9 mouse cellular contexts compared by ENCODE assay signal in the genomic region with DNA sequence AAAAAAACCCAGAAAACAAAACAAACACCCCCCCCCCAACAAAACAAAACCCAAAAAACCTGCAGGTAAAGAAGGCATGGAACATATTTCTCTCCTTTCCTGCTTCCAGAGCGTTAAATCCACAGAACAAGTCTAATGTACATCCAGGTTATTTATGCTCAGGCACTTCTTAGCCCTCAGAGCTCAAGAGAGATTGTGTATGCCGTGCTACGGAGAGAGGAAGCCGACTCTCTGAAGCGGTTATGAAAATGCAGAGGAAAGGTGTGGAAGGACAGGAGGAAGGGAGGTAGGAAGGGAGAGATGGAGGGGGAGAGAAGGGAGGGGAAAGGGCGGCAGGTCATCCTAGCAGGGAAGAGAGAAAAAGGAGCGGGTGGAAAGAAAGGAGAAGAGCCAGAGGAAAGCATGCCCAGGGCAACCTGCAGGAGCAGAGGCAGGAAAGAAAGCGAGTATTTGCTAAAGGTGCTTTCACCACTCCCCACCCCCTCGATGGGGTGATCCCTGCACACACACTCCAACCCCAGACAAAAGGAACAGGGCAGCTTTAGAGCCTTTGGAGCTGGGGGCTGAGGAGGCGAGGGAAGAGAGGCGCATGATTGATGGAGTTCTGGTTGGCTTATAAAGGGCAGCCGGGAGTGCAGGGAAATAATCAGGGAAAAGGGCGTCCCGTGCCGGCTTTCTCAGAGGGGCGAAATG.
DNase-seq lines count a peak whose midpoint lies in the region; ATAC-seq and TF ChIP-seq lines count a peak whose summit lies in the region.
"Had no signal": no experiment of that assay in that cellular context is flagged by ENCODE, and none has a peak within 500 bp of the region (broad histone marks: within the 10 kb centered on the region; RNA-seq: fewer than 3 reads in every experiment).

No protein-coding gene starts in this region.

- H3K4me2 ChIP-seq in forebrain, embryonic 14.5 days (ENCODE audit: low read length) = peak overlapping the region; percentile 52
- peak overlapping the region; percentile 50 for H3K4me2 ChIP-seq in limb, embryonic 11.5 days (ENCODE audit: low read depth, severe bottlenecking)

- peak; percentile 63 for ATAC-seq in forebrain, embryonic 14.5 days
- no peak for ATAC-seq in limb, embryonic 11.5 days (ENCODE audit: insufficient number of reproducible peaks, low FRiP score, low TSS enrichment, low read depth)

- H3K9ac ChIP-seq in forebrain, embryonic 14.5 days (ENCODE audit: low read length) = peak overlapping the region; percentile 54
- peak overlapping the region; percentile 34; the same call in 1 of the 2 replicates for H3K9ac ChIP-seq in limb, embryonic 11.5 days (ENCODE audit: low read length)

- TF ChIP-seq CTCF in olfactory bulb, adult 2 months (IDR thresholded peaks at IDR 0.05; ENCODE audit: insufficient read depth, low read depth, low read length) = no peak

- TF ChIP-seq POLR2A in olfactory bulb, adult 2 months (IDR thresholded peaks at IDR 0.05; ENCODE audit: insufficient read depth, low read depth, low read length) = no peak

- no peak overlapping the region for H3K27ac ChIP-seq in forebrain, embryonic 14.5 days (ENCODE audit: low read depth, low read length)
- no peak overlapping the region for H3K27ac ChIP-seq in limb, embryonic 11.5 days (replicated peaks; ENCODE audit: low read depth, low read length)
- H3K27ac ChIP-seq in olfactory bulb, adult 2 months (ENCODE audit: insufficient read depth, low read depth, low read length) = no peak overlapping the region
- H3K27ac ChIP-seq: macrophage had no signal

- 0 out of 2 replicates have a peak, but pooled peaks cover 3% of the 10 kb centered on the region for H3K9me3 ChIP-seq in forebrain, embryonic 14.5 days (replicated peaks; ENCODE audit: control insufficient read depth, low read length)
- H3K9me3 ChIP-seq in limb, embryonic 11.5 days (ENCODE audit: control insufficient read depth, low read length) = no peaks in the 10 kb centered on the region

- peak; percentile 5 for DNase-seq in left cerebral cortex, postnatal 4 days
- no peak for DNase-seq in left cerebral cortex, postnatal 36 days (ENCODE audit: low spot score in 2 of 2)
- DNase-seq in forebrain, embryonic 14.5 days (ENCODE audit: low spot score) = peak; percentile 48
- DNase-seq in limb, embryonic 11.5 days (ENCODE audit: low spot score) = peak; percentile 49
- no peak for DNase-seq in frontal cortex, adult 2 months (ENCODE audit: extremely low spot score in 1 of 2, low spot score in 1 of 2)
- no peak for DNase-seq in adrenal gland, postnatal 36 days
- no peak for DNase-seq in left cerebral cortex, adult 11 months (ENCODE audit: low spot score)

- intact Hi-C loops in left cerebral cortex, postnatal 4 days (cut with DNase I) = no loop called here
- intact Hi-C loops in left cerebral cortex, postnatal 36 days (cut with DNase I) = no loop called here

- no peaks in the 10 kb centered on the region for H3K27me3 ChIP-seq in forebrain, embryonic 14.5 days (replicated peaks; ENCODE audit: control insufficient read depth, insufficient read depth, low read length)
- no peaks in the 10 kb centered on the region for H3K27me3 ChIP-seq in limb, embryonic 11.5 days (ENCODE audit: control insufficient read depth, insufficient read depth, low read length)

- 0 out of 2 replicates have a peak, but pooled peaks cover 4% of the 10 kb centered on the region for H3K4me1 ChIP-seq in forebrain, embryonic 14.5 days (ENCODE audit: control insufficient read depth, insufficient read depth, low read length)
- 0 out of 2 replicates have a peak, but pooled peaks cover 2% of the 10 kb centered on the region for H3K4me1 ChIP-seq in limb, embryonic 11.5 days (ENCODE audit: control insufficient read depth, insufficient read depth, low read length)
- H3K4me1 ChIP-seq in olfactory bulb, adult 2 months (ENCODE audit: control insufficient read depth, insufficient read depth, low read length) = peaks cover 5% of the 10 kb centered on the region; the same call in 1 of the 2 replicates

- H3K36me3 ChIP-seq in forebrain, embryonic 14.5 days (ENCODE audit: control insufficient read depth, insufficient read depth, low read length) = no peaks in the 10 kb centered on the region
- no peaks in the 10 kb centered on the region for H3K36me3 ChIP-seq in limb, embryonic 11.5 days (ENCODE audit: control insufficient read depth, insufficient read depth, low read length)

- peak overlapping the region; percentile 24 for H3K4me3 ChIP-seq in forebrain, embryonic 14.5 days (ENCODE audit: low read depth, low read length)
- H3K4me3 ChIP-seq in limb, embryonic 11.5 days (ENCODE audit: low read depth, low read length) = peak overlapping the region; percentile 19
- H3K4me3 ChIP-seq in olfactory bulb, adult 2 months (ENCODE audit: insufficient read depth, low read depth, low read length) = peak overlapping the region; percentile 18; the same call in 1 of the 2 replicates

- 7% methylated on average over 16 of the region's 16 CpGs for WGBS in forebrain, embryonic 14.5 days
- 8% methylated on average over 16 of the region's 16 CpGs for WGBS in limb, embryonic 11.5 days
- 12% methylated on average over 16 of the region's 16 CpGs for WGBS in olfactory bulb, adult 2 months

Comparison
In these comparisons a context has a peak if more than half of its experiments do, and no peak if none do; other contexts are left out.
1. DNase-seq: peak in left cerebral cortex, postnatal 4 days (single experiment), forebrain, embryonic 14.5 days (single experiment) and limb, embryonic 11.5 days (single experiment); none in left cerebral cortex, postnatal 36 days (0 of 2), frontal cortex, adult 2 months (0 of 2), adrenal gland, postnatal 36 days (0 of 2) and left cerebral cortex, adult 11 months (single experiment).
2. Peak in every context shown above with its lines, with median percentiles within 50 percentile points of each other: H3K4me3 ChIP-seq.